Mouse (Mus musculus) liver, postnatal 0 days (tissue): ENCODE results near the gene Washc4. TPM values are rescaled to one million over a fixed set of nuclear protein-coding genes. Genes with fewer than 3 reads are reported as not detected.

Source experiments
- ATAC-seq: fragments of 200-750 bp; cut with Nextera tagmentation; 2 replicates; pipeline ENCODE4 v1.8.0; 2017; ENCODE audit warnings: mild to moderate bottlenecking, moderate library complexity
- DNase-seq: peaks from one replicate; pipeline ENCODE4 v3.0.0-alpha.2; 2016
- H3K27ac ChIP-seq: fragments of 300-500 bp; sonication (generic); 2 replicates; pipeline ENCODE4 v1.5.1; 2014; ENCODE audit warnings: antibody characterized with exemption, moderate library complexity, mild to moderate bottlenecking, low read depth
- H3K27me3 ChIP-seq: fragments of 300-500 bp; sonication (generic); 2 replicates; pipeline ENCODE4 v1.6.1; 2014; ENCODE audit warnings: low read length, control low read depth, mixed read lengths; ENCODE audit not compliant: insufficient read depth
- H3K36me3 ChIP-seq: fragments of 300-500 bp; sonication (generic); replicated peaks from 2 replicates; pipeline ENCODE4 v1.6.1; 2014; ENCODE audit warnings: mild to moderate bottlenecking, control low read depth, low read length, moderate library complexity, mixed read lengths; ENCODE audit not compliant: insufficient read depth
- H3K4me1 ChIP-seq: fragments of 300-500 bp; sonication (generic); 2 replicates; pipeline ENCODE4 v1.6.1; 2014; ENCODE audit warnings: antibody characterized with exemption, mild to moderate bottlenecking, control low read depth; ENCODE audit not compliant: insufficient read depth
- H3K4me2 ChIP-seq: fragments of 300-500 bp; sonication (generic); 2 replicates; pipeline ENCODE4 v1.6.1; 2014; ENCODE audit warnings: low read depth, mild to moderate bottlenecking, low read length, moderate library complexity, mixed read lengths
- H3K4me3 ChIP-seq: fragments of 300-500 bp; sonication (generic); 2 replicates; pipeline ENCODE4 v1.5.1; 2014; ENCODE audit warnings: low read depth, low read length
- H3K9ac ChIP-seq: fragments of 300-500 bp; sonication (generic); replicated peaks from 2 replicates; pipeline ENCODE4 v1.6.1; 2014; ENCODE audit warnings: mild to moderate bottlenecking, moderate library complexity
- H3K9me3 ChIP-seq: fragments of 300-500 bp; sonication (generic); 2 replicates; pipeline ENCODE4 v1.6.1; 2016; ENCODE audit warnings: mild to moderate bottlenecking, control low read depth, low read length, mixed read lengths
- CTCF ChIP-seq: sonication (generic); IDR thresholded peaks from 2 replicates; pipeline ENCODE4 v1.5.1; 2016; ENCODE audit warnings: antibody characterized with exemption, low read depth
- EP300 ChIP-seq: IDR thresholded peaks from 2 replicates; pipeline ENCODE4 v1.6.1; 2016; ENCODE audit warnings: antibody characterized with exemption, low read depth, mild to moderate bottlenecking
- WGBS: fragments of 180-500 bp; shearing (Covaris S2); extraction: QIAGEN DNeasy Blood & Tissue Kit; methylation state at CpG from one replicate; pipeline ENCODE4 v1.1.7; 2014; ENCODE audit not compliant: insufficient replicate concordance; 5-methylcytosine and 5-hydroxymethylcytosine counted together
- polyA plus RNA-seq: library from polyadenylated mRNA; unstranded; fragments of >200 nt; fragmentation: Nextera tagmentation; extraction: Ambion mirVana; gene quantifications from 2 replicates; pipeline ENCODE4 v1.2.1, GENCODE M21; 2015

The Washc4 gene
- polyA plus RNA-seq, 1 experiment from 2014 or later = 9.2 TPM

GRCm38 (mm10) chr10:83610518-83610917 is 67.0 kb downstream of the Washc4 start:
- H3K27me3 ChIP-seq = no peaks in the 10 kb centered on the region
- no peak for DNase-seq
- no peak overlapping the region for H3K4me2 ChIP-seq
- no peak for ATAC-seq
- H3K9ac ChIP-seq = no peak overlapping the region
- 91% methylated on average over 7 of the region's 7 CpGs for WGBS
- H3K4me3 ChIP-seq = no peak overlapping the region
- peaks cover 44% of the 10 kb centered on the region for H3K36me3 ChIP-seq
- H3K27ac ChIP-seq = no peak overlapping the region
- TF ChIP-seq CTCF = no peak
- TF ChIP-seq EP300 = no peak
- H3K9me3 ChIP-seq = no peaks in the 10 kb centered on the region
- no peaks in the 10 kb centered on the region for H3K4me1 ChIP-seq

GRCm38 (mm10) chr10:83611863-83612262 is 68.3 kb downstream of the Washc4 start:
- no peak overlapping the region for H3K27ac ChIP-seq
- no peak for TF ChIP-seq CTCF
- TF ChIP-seq EP300 = no peak
- H3K9me3 ChIP-seq = no peaks in the 10 kb centered on the region
- H3K4me1 ChIP-seq = no peaks in the 10 kb centered on the region
- H3K36me3 ChIP-seq = peaks cover 37% of the 10 kb centered on the region
- H3K4me3 ChIP-seq = no peak overlapping the region
- H3K27me3 ChIP-seq = no peaks in the 10 kb centered on the region
- H3K9ac ChIP-seq = no peak overlapping the region
- WGBS = 84% methylated on average over 5 of the region's 5 CpGs
- no peak for ATAC-seq
- no peak overlapping the region for H3K4me2 ChIP-seq
- DNase-seq = no peak

GRCm38 (mm10) chr10:83612648-83613215 is 69.2 kb downstream of the Washc4 start:
- WGBS = 86% methylated on average over 14 of the region's 14 CpGs
- H3K4me3 ChIP-seq = no peak overlapping the region
- no peak overlapping the region for H3K27ac ChIP-seq
- no peak for TF ChIP-seq CTCF
- TF ChIP-seq EP300 = no peak
- no peaks in the 10 kb centered on the region for H3K9me3 ChIP-seq
- no peaks in the 10 kb centered on the region for H3K4me1 ChIP-seq
- no peak overlapping the region for H3K9ac ChIP-seq
- ATAC-seq (no peak), DNase-seq (no peak)
- H3K36me3 ChIP-seq = peaks cover 32% of the 10 kb centered on the region
- no peak overlapping the region for H3K4me2 ChIP-seq
- H3K27me3 ChIP-seq = no peaks in the 10 kb centered on the region

- WGBS = 64% methylated on average over 10 of the region's 10 CpGs
- no peaks in the 10 kb centered on the region for H3K27me3 ChIP-seq
- peaks cover 14% of the 10 kb centered on the region for H3K36me3 ChIP-seq
- TF ChIP-seq EP300 (no peak), CTCF (peak; percentile 68)
- no peak overlapping the region for H3K4me3 ChIP-seq
- H3K4me2 ChIP-seq = no peak overlapping the region
- no peaks in the 10 kb centered on the region for H3K9me3 ChIP-seq
- no peaks in the 10 kb centered on the region for H3K4me1 ChIP-seq
- no peak overlapping the region for H3K9ac ChIP-seq
- H3K27ac ChIP-seq = no peak overlapping the region
- no peak for ATAC-seq
- DNase-seq = peak; percentile 51
Observed at GRCm38 (mm10) chr10:83617366-83617765, 73.8 kb downstream of the Washc4 start.

- Histone ChIP-seq H3K4me2 (no peak overlapping the region), H3K27me3 (no peaks in the 10 kb centered on the region), H3K9me3 (no peaks in the 10 kb centered on the region), H3K27ac (no peak overlapping the region), H3K4me1 (no peaks in the 10 kb centered on the region), H3K4me3 (no peak overlapping the region), H3K36me3 (peaks cover 10% of the 10 kb centered on the region; the same call in 1 of the 2 replicates), H3K9ac (no peak overlapping the region)
- WGBS = 80% methylated on average over 12 of the region's 12 CpGs
- TF ChIP-seq EP300 = no peak
- TF ChIP-seq CTCF = no peak
- ATAC-seq (no peak), DNase-seq (no peak)
Observed at GRCm38 (mm10) chr10:83618819-83619440, 75.4 kb downstream of the Washc4 start.

GRCm38 (mm10) chr10:83620350-83621055 is 77.0 kb downstream of the Washc4 start:
- ATAC-seq = no peak
- DNase-seq = no peak

More at GRCm38 (mm10) chr10:83620350-83621055, 77.0 kb downstream of the Washc4 start:
- H3K9ac ChIP-seq = no peak overlapping the region
- no peak overlapping the region for H3K27ac ChIP-seq
- H3K9me3 ChIP-seq = no peaks in the 10 kb centered on the region
- no peak overlapping the region for H3K4me3 ChIP-seq
- peaks cover 8% of the 10 kb centered on the region for H3K36me3 ChIP-seq
- H3K4me1 ChIP-seq = no peaks in the 10 kb centered on the region
- WGBS = 88% methylated on average over 24 of the region's 24 CpGs
- H3K4me2 ChIP-seq = no peak overlapping the region
- H3K27me3 ChIP-seq = no peaks in the 10 kb centered on the region
- TF ChIP-seq EP300 = no peak
